Mouse (Mus musculus) lung, adult 2 months (tissue): Measurements from ENCODE around the gene Ttc3. TPM values are rescaled to one million over a fixed set of nuclear protein-coding genes. Genes with fewer than 3 reads are reported as not detected.

Experiments used
- DNase-seq: peaks from one replicate; pipeline ENCODE4 v3.0.0; 2022
- H3K4me1 ChIP-seq: fragments of 200-500 bp; 2 replicates; pipeline ENCODE4 v1.6.1; 2011; ENCODE audit warnings: low read length; ENCODE audit not compliant: control insufficient read depth, insufficient read depth
- H3K4me3 ChIP-seq: fragments of 200-500 bp; replicated peaks from 2 replicates; pipeline ENCODE3; 2011; ENCODE audit warnings: low read depth, mild to moderate bottlenecking, control low read depth, low read length; ENCODE audit errors: extremely low read depth
- CTCF ChIP-seq: fragments of 200-500 bp; IDR thresholded peaks from 2 replicates; pipeline ENCODE4 v1.5.1; 2011; ENCODE audit warnings: mild to moderate bottlenecking, low read length, control low read depth; ENCODE audit not compliant: insufficient read depth
- POLR2A ChIP-seq: fragments of 200-500 bp; IDR thresholded peaks from 2 replicates; pipeline ENCODE4 v1.6.1; 2011; ENCODE audit warnings: low read depth, mild to moderate bottlenecking, control low read depth, low read length, borderline replicate concordance; ENCODE audit errors: extremely low read depth
- WGBS: fragments of 180-500 bp; shearing (Covaris S2); methylation state at CpG from one replicate; pipeline ENCODE4 v1.1.7; 2018; 5-methylcytosine and 5-hydroxymethylcytosine counted together
- polyA plus RNA-seq: library from polyadenylated mRNA; depleted of rRNA; stranded (reverse); fragments of >200 nt; gene quantifications from 2 replicates; pipeline ENCODE4 v1.2.3, GENCODE M21; 2012

Ttc3 gene
- polyA plus RNA-seq, 1 experiment, result 25.9 TPM

DNA sequence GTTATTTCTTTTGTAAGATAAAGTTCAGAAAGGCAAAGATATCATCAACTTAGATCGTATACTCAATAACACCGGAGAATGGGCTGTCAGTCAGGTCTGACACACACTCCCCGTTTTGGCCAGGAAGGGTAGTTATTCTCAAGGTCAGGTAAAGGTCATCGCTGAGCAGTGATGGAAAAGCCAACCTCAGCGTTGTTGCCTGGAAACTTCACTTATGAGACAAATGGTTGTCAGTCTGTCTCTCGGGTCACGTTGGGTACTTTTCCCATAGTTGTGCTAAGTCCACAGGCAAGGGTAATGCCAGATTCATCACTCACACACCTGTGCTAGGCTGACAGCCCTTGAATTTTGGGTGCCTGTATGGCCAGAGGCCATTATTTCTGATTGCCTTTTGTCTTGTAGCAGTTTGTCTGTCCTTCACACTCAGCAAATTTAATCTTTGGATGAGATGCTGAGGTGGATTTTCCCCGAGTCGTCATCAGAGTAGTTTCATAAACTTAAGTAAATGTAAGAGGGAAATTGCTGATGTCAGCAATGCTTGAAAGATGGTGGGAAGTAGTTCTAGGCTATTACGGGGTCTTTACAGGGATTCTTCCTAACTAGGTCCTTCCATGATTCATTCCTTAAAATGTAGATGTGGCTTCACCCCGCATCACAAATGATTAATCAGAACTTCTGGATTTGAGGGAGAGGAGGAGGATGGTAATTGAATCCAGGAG lies 13.5 kb upstream of the Ttc3 start:
- WGBS, result 51% methylated on average over 11 of the region's 11 CpGs
- DNase-seq, result no peak
- Histone ChIP-seq H3K4me1 (no peaks in the 10 kb centered on the region), H3K4me3 (no peak overlapping the region)
- TF ChIP-seq POLR2A (no peak), CTCF (no peak)

DNA sequence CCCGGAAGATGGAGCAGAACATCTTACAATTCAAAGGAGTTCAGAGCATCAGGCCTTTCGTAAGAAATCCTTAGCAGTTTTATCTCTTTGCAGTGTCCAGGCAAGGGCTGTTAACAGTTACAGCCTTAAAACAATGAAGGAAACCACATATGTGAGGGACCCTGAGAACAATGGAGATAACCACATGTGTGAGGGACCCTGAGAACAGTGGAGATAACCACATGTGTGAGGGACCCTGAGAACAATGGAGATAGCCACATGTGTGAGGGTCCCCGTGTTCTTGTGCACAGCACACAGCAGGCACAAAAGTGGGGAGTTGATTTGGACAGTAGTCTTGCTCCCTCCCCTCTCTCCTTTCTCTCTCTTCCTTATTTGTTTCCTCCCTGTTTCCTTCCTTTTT lies 12.3 kb upstream of the Ttc3 start:
- no peak for DNase-seq
- no peaks in the 10 kb centered on the region for H3K4me1 ChIP-seq
- TF ChIP-seq CTCF, result no peak
- 68% methylated on average over 3 of the region's 3 CpGs for WGBS
- no peak overlapping the region for H3K4me3 ChIP-seq

DNA sequence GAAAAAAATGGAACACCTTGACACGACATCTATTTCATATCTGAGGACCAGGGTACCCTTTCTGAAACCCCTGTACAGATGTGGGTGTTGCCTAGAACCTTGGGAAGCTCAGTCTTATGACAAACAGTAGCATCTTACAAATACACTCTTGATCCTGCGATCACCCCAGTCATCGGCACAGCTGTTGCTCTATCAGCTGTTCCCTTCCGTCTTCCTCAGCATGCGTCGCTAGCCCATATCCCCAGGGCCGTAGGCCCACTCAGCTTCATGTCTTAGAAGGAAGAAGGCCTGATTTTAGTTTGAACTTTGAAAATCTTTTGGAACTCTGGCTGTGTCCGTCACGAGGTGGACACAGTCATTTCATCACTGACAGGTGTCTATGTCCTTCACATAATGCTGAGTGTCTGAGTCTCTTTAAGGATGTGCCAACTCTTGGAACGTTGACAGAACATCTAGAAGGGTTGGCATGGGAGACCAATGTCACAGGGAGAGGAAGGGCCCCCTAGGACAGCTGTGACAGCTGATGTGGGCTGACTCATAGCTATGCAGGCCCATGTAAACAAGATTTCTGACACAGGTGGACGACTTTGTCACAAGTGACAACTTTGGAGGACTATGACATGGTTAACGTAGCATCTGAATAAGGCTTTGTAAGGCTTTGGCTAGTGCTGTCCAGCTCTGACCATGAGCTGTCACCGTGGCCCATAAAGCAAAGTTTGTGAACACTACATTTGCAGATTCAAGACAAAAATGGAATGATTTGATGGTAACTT lies 9.7 kb upstream of the Ttc3 start:
- H3K4me1 ChIP-seq, result no peaks in the 10 kb centered on the region
- H3K4me3 ChIP-seq, result no peak overlapping the region
- WGBS, result 80% methylated on average over 13 of the region's 13 CpGs
- TF ChIP-seq CTCF (no peak), POLR2A (no peak)
- no peak for DNase-seq

DNA sequence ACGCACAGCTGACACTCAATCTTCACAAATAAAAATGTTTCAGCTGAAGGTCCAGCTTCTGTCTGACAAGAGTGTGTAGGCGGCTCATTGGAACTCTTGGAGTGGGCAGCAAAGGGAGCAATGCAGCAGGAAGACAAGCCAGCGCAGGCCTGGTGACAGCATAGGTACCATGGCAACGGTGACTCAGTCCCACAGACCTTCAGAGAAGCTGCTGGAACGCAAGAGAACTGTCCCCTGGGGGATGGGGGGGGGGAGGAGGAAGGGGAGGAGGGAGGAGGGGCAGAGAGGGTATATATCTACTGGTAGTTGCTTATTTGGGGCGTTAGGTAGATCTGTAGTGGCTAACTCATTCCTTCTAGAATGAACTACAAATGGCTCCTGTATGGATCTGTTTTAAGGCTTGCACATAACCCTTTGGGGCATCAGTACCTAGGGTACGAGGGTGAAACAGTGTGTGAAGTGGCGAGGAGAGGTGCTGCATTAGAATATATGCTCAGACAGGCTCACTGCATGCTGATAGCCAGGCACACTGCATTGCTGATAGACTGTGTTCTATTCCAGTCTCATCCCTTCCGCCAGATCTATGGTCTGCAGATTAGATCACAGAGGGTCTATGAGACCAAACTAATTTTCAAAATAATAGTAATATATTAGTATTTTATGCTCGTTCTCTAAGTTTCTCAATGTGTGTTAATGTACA lies 8.1 kb upstream of the Ttc3 start:
- TF ChIP-seq POLR2A (no peak), CTCF (no peak)
- no peak overlapping the region for H3K4me3 ChIP-seq
- no peaks in the 10 kb centered on the region for H3K4me1 ChIP-seq
- DNase-seq, result no peak
- 46% methylated on average over 10 of the region's 10 CpGs for whole genome bisulfite sequencing

DNA sequence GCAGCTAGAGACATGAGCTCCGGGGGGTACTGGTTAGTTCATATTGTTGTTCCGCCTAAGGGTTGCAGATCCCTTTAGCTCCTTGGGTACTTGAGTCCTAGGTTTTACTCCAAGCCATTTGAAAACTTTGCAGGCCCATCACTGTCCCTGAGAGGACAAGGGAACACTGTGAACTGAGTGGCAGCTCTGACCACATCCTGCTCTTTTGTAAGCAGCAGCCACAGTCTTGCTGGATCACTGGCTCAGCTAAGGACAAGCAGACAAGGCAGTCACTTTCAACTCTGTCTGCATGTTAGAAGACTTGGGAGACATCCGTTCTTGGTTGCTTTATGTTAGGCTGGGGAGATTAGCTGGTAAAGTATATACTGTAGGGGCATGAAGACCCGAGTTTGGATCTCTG lies 6.6 kb upstream of the Ttc3 start:
- Histone ChIP-seq H3K4me1 (peaks cover 2% of the 10 kb centered on the region; the same call in 1 of the 2 replicates), H3K4me3 (no peak overlapping the region)
- no peak for DNase-seq
- TF ChIP-seq POLR2A (no peak), CTCF (no peak)
- WGBS, result 88% methylated on average over 4 of the region's 4 CpGs

DNA sequence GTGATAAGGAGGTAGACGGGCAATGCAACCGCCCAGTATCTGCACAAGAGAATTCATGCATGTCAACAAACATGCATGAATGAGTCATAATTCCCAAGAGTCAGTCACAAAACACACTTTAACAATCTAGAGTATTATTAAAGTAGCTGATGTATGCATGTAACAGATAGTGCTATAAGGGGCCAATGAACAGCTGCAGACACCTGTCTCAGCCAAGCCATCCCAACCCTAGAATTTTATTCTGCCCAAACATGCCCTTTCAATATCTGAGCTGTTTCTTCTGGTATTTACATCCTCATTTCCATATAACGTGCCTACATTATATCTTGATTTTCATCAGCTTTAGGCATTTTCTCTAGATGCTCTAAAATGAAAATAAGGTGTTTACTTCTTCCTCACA lies 5.0 kb upstream of the Ttc3 start:
- TF ChIP-seq CTCF, result no peak
- H3K4me1 ChIP-seq, result peaks cover 9% of the 10 kb centered on the region
- 85% methylated on average over 3 of the region's 3 CpGs for WGBS
- DNase-seq, result no peak
- no peak overlapping the region for H3K4me3 ChIP-seq

DNA sequence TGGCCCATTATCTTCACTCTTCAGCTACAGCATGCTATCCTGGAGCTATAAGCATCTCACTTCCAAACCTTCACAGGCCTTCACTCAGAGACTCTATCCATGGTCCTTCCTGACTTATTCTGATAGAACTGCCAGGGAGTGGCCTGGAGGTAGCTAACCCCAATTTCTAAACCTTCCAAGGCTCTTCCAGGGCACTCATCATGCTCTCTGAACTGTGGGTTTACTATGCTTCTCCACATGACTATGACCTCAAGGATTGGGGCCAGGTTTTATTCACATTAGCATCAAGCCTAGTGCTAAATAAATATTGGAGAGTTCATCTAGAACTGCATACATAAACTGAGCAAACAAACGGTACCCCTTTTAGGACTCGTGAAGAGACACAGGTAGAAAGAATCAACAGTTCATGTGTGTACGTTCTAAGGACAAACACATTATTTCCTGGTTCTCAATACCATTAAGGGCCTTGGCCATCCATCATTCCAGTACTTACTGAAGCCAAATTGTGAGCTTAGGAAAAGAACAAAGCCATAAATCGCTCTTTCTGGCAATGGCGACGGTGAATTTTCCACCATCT lies 734 bp upstream of the Ttc3 start:
- DNase-seq, result no peak
- Histone ChIP-seq H3K4me1 (peaks cover 9% of the 10 kb centered on the region), H3K4me3 (peak overlapping the region; percentile 83)
- WGBS, result 1% methylated on average over 6 of the region's 6 CpGs
- TF ChIP-seq CTCF, result no peak
- TF ChIP-seq POLR2A, result no peak

DNA sequence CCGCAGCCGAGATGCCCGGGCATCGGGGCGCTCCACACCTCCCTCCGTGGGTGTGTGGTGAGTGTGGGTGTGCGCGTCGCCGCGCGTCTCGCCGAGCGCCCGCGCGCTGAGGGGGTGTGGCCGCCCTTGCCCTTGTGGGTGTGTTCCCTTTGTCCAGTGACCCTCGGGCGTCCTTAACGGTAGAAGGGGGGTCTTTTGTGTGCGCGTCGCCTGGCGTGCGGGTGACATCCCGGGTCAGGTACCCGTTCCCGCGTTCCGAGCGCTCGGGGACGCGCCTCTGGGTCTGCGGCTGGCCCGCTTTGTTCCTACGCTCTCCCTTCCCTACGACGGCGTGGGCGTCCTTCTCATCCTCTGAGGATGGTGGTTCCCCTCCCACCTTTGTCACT lies 490 bp downstream of the Ttc3 start:
- Histone ChIP-seq H3K4me1 (peaks cover 9% of the 10 kb centered on the region), H3K4me3 (peak overlapping the region; percentile 83)
- no peak for TF ChIP-seq CTCF
- TF ChIP-seq POLR2A, result no peak
- peak; percentile 77 for DNase-seq
- WGBS, result under 1% methylated on average over 43 of the region's 43 CpGs

DNA sequence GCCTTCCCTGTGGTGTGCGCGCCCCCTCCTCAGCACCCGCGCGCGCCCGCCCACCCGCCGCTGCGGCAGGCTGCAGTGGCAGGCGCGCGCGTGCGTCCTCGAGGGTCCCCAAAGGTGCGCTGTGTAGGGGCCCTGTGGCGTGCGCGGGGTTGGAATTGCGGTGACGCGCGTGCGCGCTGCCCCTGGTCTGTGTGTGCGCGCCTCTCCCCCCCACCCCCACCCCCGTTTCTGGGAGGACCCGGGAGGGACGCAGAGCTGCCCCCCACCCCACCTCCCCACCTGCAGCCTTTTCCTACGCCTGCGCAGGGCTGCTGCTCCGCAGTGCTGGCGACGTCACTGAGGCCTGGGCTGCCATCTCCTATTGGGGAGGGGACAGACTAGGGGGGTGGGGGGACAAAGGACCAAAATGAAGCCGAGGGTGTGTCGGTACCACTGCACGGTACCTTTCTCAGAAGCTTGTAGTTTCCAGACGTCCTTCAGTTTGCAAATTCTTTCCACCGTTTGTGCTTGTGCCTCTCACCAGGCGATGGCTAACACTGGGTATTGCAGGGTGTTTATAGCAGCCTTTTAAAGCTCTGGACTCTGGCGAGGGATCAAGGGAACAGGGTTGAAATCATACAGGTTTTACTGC lies 998 bp downstream of the Ttc3 start, which contains the start of gene Pigp:
TSS of gene Pigp (minus strand) at position 542 of the 631 bp plus-strand sequence.
- Histone ChIP-seq H3K4me1 (peaks cover 9% of the 10 kb centered on the region), H3K4me3 (peak within 1 kb of the TSS; percentile 83)
- DNase-seq, result peak; percentile 37
- WGBS, result under 1% methylated on average over 41 of the region's 43 CpGs
- TF ChIP-seq POLR2A, result no peak
- TF ChIP-seq CTCF, result peak; percentile 8; the same call in 1 of the 2 replicates
